Mouse (Mus musculus) midbrain, postnatal 0 days (tissue): ENCODE data around the gene Vmn1r33. TPM values are rescaled to one million over a fixed set of nuclear protein-coding genes. Genes with fewer than 3 reads are reported as not detected.
"Not testable (repeated sequence)": the region's sequence is repeated elsewhere in the genome, so short reads cannot be mapped to it uniquely, and the experiment has no call there.

Experiments
- ATAC-seq: fragments of 200-750 bp; cut with Nextera tagmentation; 2 replicates; pipeline ENCODE4 v1.8.0; 2017; ENCODE audit warnings: moderate number of reproducible peaks, mild to moderate bottlenecking, moderate TSS enrichment, moderate library complexity; ENCODE audit not compliant: low FRiP score
- DNase-seq: peaks from one replicate; pipeline ENCODE4 v3.0.0-alpha.2; 2015; ENCODE audit warnings: low spot score
- H3K27ac ChIP-seq: fragments of 300-500 bp; sonication (generic); 2 replicates; pipeline ENCODE4 v1.5.1; 2014; ENCODE audit warnings: low read depth, mild to moderate bottlenecking, low read length, mixed read lengths
- H3K27me3 ChIP-seq: fragments of 300-500 bp; sonication (generic); 2 replicates; pipeline ENCODE4 v1.6.1; 2014; ENCODE audit warnings: low read length, control low read depth, mixed read lengths; ENCODE audit not compliant: insufficient read depth
- H3K36me3 ChIP-seq: fragments of 300-500 bp; sonication (generic); 2 replicates; pipeline ENCODE4 v1.6.1; 2014; ENCODE audit warnings: low read length, control low read depth, mixed read lengths; ENCODE audit not compliant: insufficient read depth
- H3K4me1 ChIP-seq: fragments of 300-500 bp; sonication (generic); 2 replicates; pipeline ENCODE4 v1.6.1; 2014; ENCODE audit warnings: mild to moderate bottlenecking, control low read depth, antibody characterized with exemption, low read length, mixed read lengths; ENCODE audit not compliant: insufficient read depth
- H3K4me2 ChIP-seq: fragments of 300-500 bp; sonication (generic); 2 replicates; pipeline ENCODE4 v1.6.1; 2014; ENCODE audit warnings: low read depth, mild to moderate bottlenecking, low read length, mixed read lengths; ENCODE audit not compliant: poor library complexity, severe bottlenecking
- H3K4me3 ChIP-seq: fragments of 300-500 bp; sonication (generic); 2 replicates; pipeline ENCODE4 v1.5.1; 2014; ENCODE audit warnings: low read depth, mild to moderate bottlenecking, low read length, moderate library complexity
- H3K9ac ChIP-seq: fragments of 300-500 bp; sonication (generic); replicated peaks from 2 replicates; pipeline ENCODE4 v1.6.1; 2014; ENCODE audit warnings: mild to moderate bottlenecking, low read length, moderate library complexity, mixed read lengths; ENCODE audit not compliant: poor library complexity, severe bottlenecking
- H3K9me3 ChIP-seq: fragments of 300-500 bp; sonication (generic); 2 replicates; pipeline ENCODE4 v1.6.1; 2016; ENCODE audit warnings: low read length, control low read depth
- CTCF ChIP-seq: IDR thresholded peaks from 2 replicates; pipeline ENCODE4 v1.5.1; 2016; ENCODE audit warnings: antibody characterized with exemption, mild to moderate bottlenecking
- WGBS: fragments of 180-500 bp; shearing (Covaris S2); extraction: QIAGEN DNeasy Blood & Tissue Kit; methylation state at CpG from one replicate; pipeline ENCODE4 v1.1.7; 2014; 5-methylcytosine and 5-hydroxymethylcytosine counted together
- polyA plus RNA-seq: library from polyadenylated mRNA; unstranded; fragments of >200 nt; fragmentation: Nextera tagmentation; extraction: Ambion mirVana; gene quantifications from 2 replicates; pipeline ENCODE4 v1.2.1, GENCODE M21; 2015
- total RNA-seq: library from RNA; depleted of rRNA; stranded (reverse); fragments of >200 nt; gene quantifications from 2 replicates; pipeline ENCODE4 v1.2.3, GENCODE M21; 2014; rRNA removed

Vmn1r33 gene
- total RNA-seq (not detected in 2 replicates), polyA plus RNA-seq (not detected in 2 replicates)

GRCm38 (mm10) chr6:66618182-66618581 lies at the start of gene Vmn1r33:
Vmn1r33 (minus strand) TSS chr6:66618282.
- not testable (repeated sequence) for H3K9ac ChIP-seq, H3K4me2 ChIP-seq, H3K36me3 ChIP-seq, H3K27me3 ChIP-seq, ATAC-seq, H3K9me3 ChIP-seq, H3K4me3 ChIP-seq, DNase-seq, H3K4me1 ChIP-seq, H3K27ac ChIP-seq

DNA sequence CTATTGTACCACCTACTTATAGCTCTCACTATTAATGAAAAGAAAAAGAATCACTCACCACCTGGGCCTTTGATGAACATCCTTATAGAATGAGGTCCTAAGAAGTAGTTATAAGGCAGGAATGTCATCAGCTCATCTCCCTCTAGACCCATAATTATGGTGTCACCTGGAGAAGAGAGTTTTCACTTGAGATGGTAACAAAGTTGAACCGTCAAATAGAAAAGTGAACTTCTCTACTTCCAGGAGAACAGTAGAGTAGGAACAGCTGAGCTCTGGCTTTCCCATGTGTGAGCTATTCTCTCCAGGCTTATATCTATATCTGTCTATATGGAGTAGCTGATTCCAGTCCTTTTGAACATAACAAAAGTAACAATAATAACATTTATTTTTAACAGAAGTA lies 25.7 kb upstream of the Vmn1r33 start, which contains the start of gene Vmn1r34:
Gene Vmn1r34, minus strand, starts transcription at position 101 of the 400 bp plus-strand sequence.
- Histone ChIP-seq H3K4me2 (no peak within 1 kb of the TSS), H3K36me3 (no peaks in the 10 kb centered on the region), H3K27ac (no peak within 1 kb of the TSS), H3K4me3 (no peak within 1 kb of the TSS), H3K9me3 (no peaks in the 10 kb centered on the region), H3K27me3 (no peaks in the 10 kb centered on the region), H3K4me1 (no peaks in the 10 kb centered on the region), H3K9ac (no peak within 1 kb of the TSS)
- 97% methylated on average over 1 of the region's 1 CpGs for WGBS
- TF ChIP-seq CTCF, result no peak
- no peak for DNase-seq
- ATAC-seq, result no peak

GRCm38 (mm10) chr6:66595804-66596203 lies 22.3 kb downstream of the Vmn1r33 start:
- no peak overlapping the region for H3K9ac ChIP-seq
- no peak for TF ChIP-seq CTCF
- no peak overlapping the region for H3K27ac ChIP-seq
- no peaks in the 10 kb centered on the region for H3K27me3 ChIP-seq
- H3K9me3 ChIP-seq, result no peaks in the 10 kb centered on the region
- DNase-seq (no peak), ATAC-seq (no peak)
- H3K4me3 ChIP-seq, result no peak overlapping the region
- H3K36me3 ChIP-seq, result no peaks in the 10 kb centered on the region
- H3K4me1 ChIP-seq, result no peaks in the 10 kb centered on the region
- no peak overlapping the region for H3K4me2 ChIP-seq

Other genes starting within 250 kb of the Vmn1r33 start
- 6.7 and 6.8 TPM in 2 replicates for gene Mad2l1, start 82.9 kb downstream of the Vmn1r33 start, total RNA-seq
- 11.5 and 11.6 TPM in 2 replicates for gene Mad2l1, start 82.9 kb downstream of the Vmn1r33 start, polyA plus RNA-seq
- gene Vmn1r32, start 58.2 kb downstream of the Vmn1r33 start, total RNA-seq, result 0.22 TPM in 1 of 2 replicates, not detected in the other
- not detected in 2 replicates for gene Vmn1r32, start 58.2 kb downstream of the Vmn1r33 start, polyA plus RNA-seq
- not detected in 2 replicates for gene Vmn1r34, start 25.6 kb upstream of the Vmn1r33 start, total RNA-seq
- not detected in 2 replicates for gene Vmn1r34, start 25.6 kb upstream of the Vmn1r33 start, polyA plus RNA-seq
- gene Vmn1r35, start 67.6 kb upstream of the Vmn1r33 start, total RNA-seq, result not detected in 2 replicates
- not detected in 2 replicates for gene Vmn1r35, start 67.6 kb upstream of the Vmn1r33 start, polyA plus RNA-seq
- not detected in 2 replicates for gene Vmn1r36, start 100.9 kb upstream of the Vmn1r33 start, total RNA-seq
- not detected in 2 replicates for gene Vmn1r36, start 100.9 kb upstream of the Vmn1r33 start, polyA plus RNA-seq
- not detected in 2 replicates for gene Vmn1r37, start 111.1 kb upstream of the Vmn1r33 start, total RNA-seq
- not detected in 2 replicates for gene Vmn1r37, start 111.1 kb upstream of the Vmn1r33 start, polyA plus RNA-seq
- gene Vmn1r38, start 164.3 kb upstream of the Vmn1r33 start, total RNA-seq, result not detected in 2 replicates
- gene Vmn1r38, start 164.3 kb upstream of the Vmn1r33 start, polyA plus RNA-seq, result not detected in 2 replicates
- gene Vmn1r39, start 192.3 kb upstream of the Vmn1r33 start, total RNA-seq, result not detected in 2 replicates
- gene Vmn1r39, start 192.3 kb upstream of the Vmn1r33 start, polyA plus RNA-seq, result not detected in 2 replicates